Mouse (Mus musculus) heart, embryonic 13.5 days (tissue): ENCODE measurements around the gene Brap. TPM values are rescaled to one million over a fixed set of nuclear protein-coding genes. Genes with fewer than 3 reads are reported as not detected.
"Not testable (repeated sequence)": the region's sequence is repeated elsewhere in the genome, so short reads cannot be mapped to it uniquely, and the experiment has no call there.

Experiments
- ATAC-seq: fragments of 200-750 bp; cut with Nextera tagmentation; 2 replicates; pipeline ENCODE4 v1.8.0; 2017; ENCODE audit warnings: moderate TSS enrichment; ENCODE audit not compliant: insufficient number of reproducible peaks, low FRiP score, low TSS enrichment; ENCODE audit errors: extremely low read depth
- H3K27ac ChIP-seq: fragments of 300-500 bp; sonication (generic); replicated peaks from 2 replicates; pipeline ENCODE4 v1.5.1; 2015; ENCODE audit warnings: moderate library complexity, mild to moderate bottlenecking, inconsistent platforms
- H3K27me3 ChIP-seq: fragments of 300-500 bp; sonication (generic); replicated peaks from 2 replicates; pipeline ENCODE4 v1.6.1; 2015; ENCODE audit warnings: mild to moderate bottlenecking, inconsistent platforms
- H3K36me3 ChIP-seq: fragments of 300-500 bp; sonication (generic); 2 replicates; pipeline ENCODE4 v1.6.1; 2015; ENCODE audit warnings: mild to moderate bottlenecking, inconsistent platforms
- H3K4me1 ChIP-seq: fragments of 300-500 bp; sonication (generic); 2 replicates; pipeline ENCODE4 v1.6.1; 2015; ENCODE audit warnings: inconsistent platforms
- H3K4me2 ChIP-seq: fragments of 300-500 bp; sonication (generic); 2 replicates; pipeline ENCODE4 v1.6.1; 2015; ENCODE audit warnings: inconsistent platforms, mild to moderate bottlenecking, moderate library complexity
- H3K4me3 ChIP-seq: fragments of 300-500 bp; sonication (generic); 2 replicates; pipeline ENCODE4 v1.5.1; 2015; ENCODE audit warnings: moderate library complexity, mild to moderate bottlenecking, inconsistent platforms
- H3K9ac ChIP-seq: fragments of 300-500 bp; sonication (generic); 2 replicates; pipeline ENCODE4 v1.6.1; 2015; ENCODE audit warnings: inconsistent platforms, mild to moderate bottlenecking, moderate library complexity
- H3K9me3 ChIP-seq: fragments of 300-500 bp; sonication (generic); 2 replicates; pipeline ENCODE4 v1.6.1; 2016; ENCODE audit warnings: inconsistent platforms
- WGBS: fragments of 180-500 bp; shearing (Covaris S2); methylation state at CpG from one replicate; pipeline ENCODE4 v1.1.7; 2015; ENCODE audit warnings: mixed read lengths; 5-methylcytosine and 5-hydroxymethylcytosine counted together
- polyA plus RNA-seq: library from polyadenylated mRNA; unstranded; fragments of >200 nt; fragmentation: Nextera tagmentation; extraction: Ambion mirVana; gene quantifications from 2 replicates; pipeline ENCODE4 v1.2.1, GENCODE M21; 2015

The Brap gene
- polyA plus RNA-seq, 1 experiment from 2014 or later, result 25.0 TPM

DNA sequence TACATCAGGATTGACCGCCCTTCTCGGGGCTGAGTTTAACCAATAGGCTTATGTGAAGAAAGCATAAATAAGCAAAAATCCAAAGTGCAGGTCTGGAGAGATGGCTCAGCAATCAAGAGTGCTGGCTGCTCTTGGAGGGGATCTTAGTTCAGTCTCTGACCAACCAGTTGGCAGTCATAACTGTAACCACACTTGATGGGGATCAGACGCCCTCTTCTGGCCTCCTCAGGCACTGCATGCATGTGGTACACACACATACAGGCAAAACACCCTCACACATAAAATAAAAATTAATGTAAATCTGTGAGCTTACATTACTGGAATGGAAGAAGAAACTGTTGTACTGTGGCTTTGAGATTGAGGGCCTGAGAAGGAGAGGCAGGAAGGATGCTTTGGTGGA, 10.0 kb downstream of the Brap start:
- no peak for ATAC-seq
- Histone ChIP-seq H3K9me3 (0 out of 2 replicates have a peak, but pooled peaks cover 3% of the 10 kb centered on the region), H3K4me2 (no peak overlapping the region), H3K4me3 (no peak overlapping the region), H3K9ac (no peak overlapping the region), H3K27ac (no peak overlapping the region), H3K4me1 (no peaks in the 10 kb centered on the region), H3K36me3 (peaks cover 91% of the 10 kb centered on the region), H3K27me3 (no peaks in the 10 kb centered on the region)
- WGBS, result 76% methylated on average over 3 of the region's 3 CpGs

DNA sequence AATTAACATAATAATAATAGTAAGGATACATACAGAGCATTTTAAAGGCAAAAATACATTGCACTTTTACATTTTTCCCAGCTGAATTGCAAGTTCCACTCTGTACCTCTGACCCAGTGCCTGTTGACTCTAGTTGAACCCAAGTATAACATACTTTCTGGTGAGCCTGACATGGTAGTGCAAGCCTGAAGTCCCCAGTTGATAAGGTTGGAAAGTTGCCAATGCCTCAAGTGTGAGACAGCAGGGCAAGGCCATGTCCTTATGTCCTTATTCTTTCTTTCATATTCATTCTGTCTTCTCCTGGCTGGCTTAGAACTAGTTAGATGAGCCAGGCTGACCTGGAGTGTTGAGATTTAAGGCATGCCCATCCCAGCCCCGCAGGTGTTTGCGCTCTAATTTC, 21.9 kb downstream of the Brap start:
- Histone ChIP-seq H3K9ac (no peak overlapping the region), H3K4me2 (no peak overlapping the region), H3K9me3 (no peaks in the 10 kb centered on the region), H3K36me3 (peaks cover 99% of the 10 kb centered on the region), H3K4me1 (peaks cover 35% of the 10 kb centered on the region), H3K27ac (no peak overlapping the region; the same call in 1 of the 2 replicates), H3K27me3 (no peaks in the 10 kb centered on the region), H3K4me3 (no peak overlapping the region)
- 89% methylated on average over 2 of the region's 2 CpGs for WGBS
- no peak for ATAC-seq

DNA sequence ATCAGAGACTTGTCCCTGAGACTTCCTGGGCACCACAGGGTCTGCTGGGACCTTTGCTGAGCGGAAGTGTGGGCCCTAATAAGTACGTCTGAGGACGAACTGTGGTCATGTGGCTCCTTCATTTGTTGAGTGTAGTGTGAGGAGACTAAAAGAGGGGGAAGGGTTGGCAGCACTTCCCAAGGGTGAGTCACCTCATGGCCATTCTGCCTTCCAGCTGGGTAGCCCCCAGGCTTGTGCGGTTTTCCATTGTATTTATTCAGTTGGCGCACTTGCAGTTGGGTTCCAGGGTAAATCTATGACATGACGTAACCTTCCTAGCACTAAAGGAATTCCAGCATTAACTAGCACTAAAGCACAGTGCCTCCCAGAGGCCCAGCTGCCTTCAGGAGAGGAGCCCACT, 25.1 kb downstream of the Brap start:
- H3K36me3 ChIP-seq, result peaks cover 76% of the 10 kb centered on the region
- no peaks in the 10 kb centered on the region for H3K9me3 ChIP-seq
- no peak for ATAC-seq
- H3K27ac ChIP-seq, result peak overlapping the region; percentile 72
- no peaks in the 10 kb centered on the region for H3K27me3 ChIP-seq
- 0 out of 2 replicates have a peak overlapping the region, but pooled peaks have one; percentile 64 for H3K9ac ChIP-seq
- 70% methylated on average over 6 of the region's 6 CpGs for WGBS
- no peak overlapping the region for H3K4me3 ChIP-seq
- no peak overlapping the region for H3K4me2 ChIP-seq
- H3K4me1 ChIP-seq, result peaks cover 37% of the 10 kb centered on the region

DNA sequence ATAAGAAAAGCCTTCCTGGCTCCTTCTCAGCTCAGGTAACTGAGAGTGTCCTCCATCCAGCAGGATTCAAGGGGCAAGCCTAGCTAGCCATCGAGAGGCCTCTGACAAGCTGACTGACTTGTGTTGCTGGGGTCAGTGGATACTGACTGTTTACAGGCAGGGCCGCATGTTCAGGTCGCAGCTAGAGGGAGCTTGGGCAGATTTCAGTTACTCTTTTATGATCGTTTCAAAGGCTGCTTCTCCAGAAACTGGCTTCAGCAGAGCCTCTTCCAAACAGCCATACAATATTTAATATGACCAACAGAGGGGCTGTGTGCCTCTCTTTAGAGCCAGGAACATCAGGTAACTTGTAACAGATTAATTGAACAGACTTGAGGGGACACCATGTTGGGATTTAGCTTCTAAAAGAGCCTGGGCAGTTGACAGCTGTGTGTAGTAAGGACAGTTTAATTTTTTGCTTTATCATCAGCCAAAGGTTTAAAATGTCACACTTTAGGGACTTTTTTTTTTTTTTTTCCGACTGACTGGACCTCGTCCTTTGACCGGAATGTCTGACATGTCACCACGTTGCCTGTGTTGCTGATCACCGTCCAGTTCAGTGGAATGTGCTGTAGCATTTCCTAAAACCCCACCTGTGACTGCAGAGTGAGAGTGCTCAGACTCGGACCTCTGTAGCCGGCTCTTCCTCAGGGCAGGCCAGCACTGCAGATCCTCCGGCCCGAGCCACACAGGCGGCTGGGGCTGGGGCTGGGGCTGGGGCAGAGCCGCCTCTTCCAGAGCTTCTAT, 25.9 kb downstream of the Brap start:
- no peak for ATAC-seq
- H3K36me3 ChIP-seq, result peaks cover 68% of the 10 kb centered on the region
- H3K4me3 ChIP-seq, result no peak overlapping the region
- H3K4me2 ChIP-seq, result peak overlapping the region; percentile 37
- H3K27me3 ChIP-seq, result no peaks in the 10 kb centered on the region
- H3K9me3 ChIP-seq, result no peaks in the 10 kb centered on the region
- peaks cover 40% of the 10 kb centered on the region for H3K4me1 ChIP-seq
- H3K9ac ChIP-seq, result peak overlapping the region; percentile 64
- WGBS, result 38% methylated on average over 15 of the region's 15 CpGs
- peak overlapping the region; percentile 72 for H3K27ac ChIP-seq

DNA sequence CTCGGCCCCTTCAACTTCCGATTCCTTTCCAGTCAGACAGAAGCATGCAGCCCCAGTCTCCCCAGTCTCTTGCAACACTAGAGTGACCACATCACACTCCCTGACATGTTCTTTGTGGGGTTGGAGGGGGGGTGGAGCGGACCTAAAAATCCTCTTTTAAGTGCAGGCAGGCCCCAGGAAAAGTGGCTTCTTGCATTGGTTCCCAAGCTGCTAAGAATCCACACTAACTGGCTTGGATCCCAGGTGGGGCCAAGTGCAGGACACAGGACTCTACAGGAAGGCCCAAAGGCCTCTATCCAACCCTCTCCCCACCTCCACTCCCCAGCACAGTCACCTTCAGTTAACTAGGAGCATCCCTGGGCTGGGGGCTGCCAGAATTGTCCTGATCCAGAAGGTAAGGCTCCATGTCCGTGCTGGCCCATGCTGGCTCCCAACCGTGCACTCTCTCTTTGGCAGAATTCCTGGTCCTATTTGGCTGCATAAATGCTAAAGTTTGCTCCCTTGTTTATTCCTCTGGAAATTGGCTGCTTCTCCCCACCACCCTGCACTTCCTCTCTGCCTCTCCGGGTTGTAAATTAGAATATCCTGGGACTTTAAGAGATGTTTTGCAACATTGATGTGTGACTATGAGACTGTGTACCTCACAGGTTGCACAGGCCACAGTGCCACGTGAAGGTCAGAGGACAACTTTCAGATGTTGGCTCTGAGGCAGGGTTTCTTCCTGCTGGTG, 30.3 kb downstream of the Brap start:
- H3K27ac ChIP-seq, result no peak overlapping the region
- no peak overlapping the region for H3K4me2 ChIP-seq
- no peak overlapping the region for H3K4me3 ChIP-seq
- no peaks in the 10 kb centered on the region for H3K9me3 ChIP-seq
- peaks cover 20% of the 10 kb centered on the region for H3K4me1 ChIP-seq
- 70% methylated on average over 7 of the region's 7 CpGs for WGBS
- H3K9ac ChIP-seq, result no peak overlapping the region
- no peaks in the 10 kb centered on the region for H3K27me3 ChIP-seq
- peaks cover 25% of the 10 kb centered on the region for H3K36me3 ChIP-seq
- no peak for ATAC-seq

DNA sequence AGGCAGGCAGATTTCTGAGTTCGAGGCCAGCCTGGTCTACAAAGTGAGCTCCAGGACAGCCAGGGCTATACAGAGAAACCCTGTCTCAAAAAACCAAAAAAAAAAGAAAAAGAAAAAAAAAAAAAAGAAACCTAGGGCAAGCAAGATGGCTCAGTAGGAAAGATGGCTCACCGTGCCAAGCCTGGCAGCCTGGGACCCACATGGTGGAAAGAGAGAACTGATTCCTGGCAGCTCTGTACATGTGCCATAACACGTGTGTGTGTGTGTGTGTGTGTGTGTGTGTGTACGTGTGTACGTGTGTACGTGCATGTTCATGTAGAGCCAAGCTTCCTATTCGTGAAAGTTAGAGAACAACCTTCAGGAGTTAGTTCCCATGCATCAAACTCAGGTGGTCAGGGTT, 31.1 kb downstream of the Brap start:
- not testable (repeated sequence) for H3K9me3 ChIP-seq, H3K4me3 ChIP-seq, ATAC-seq, H3K27me3 ChIP-seq, H3K27ac ChIP-seq, H3K9ac ChIP-seq, H3K4me2 ChIP-seq
- WGBS, result 84% methylated on average over 7 of the region's 7 CpGs
- H3K4me1 ChIP-seq, result peaks cover 12% of the 10 kb centered on the region
- H3K36me3 ChIP-seq, result peaks cover 17% of the 10 kb centered on the region

DNA sequence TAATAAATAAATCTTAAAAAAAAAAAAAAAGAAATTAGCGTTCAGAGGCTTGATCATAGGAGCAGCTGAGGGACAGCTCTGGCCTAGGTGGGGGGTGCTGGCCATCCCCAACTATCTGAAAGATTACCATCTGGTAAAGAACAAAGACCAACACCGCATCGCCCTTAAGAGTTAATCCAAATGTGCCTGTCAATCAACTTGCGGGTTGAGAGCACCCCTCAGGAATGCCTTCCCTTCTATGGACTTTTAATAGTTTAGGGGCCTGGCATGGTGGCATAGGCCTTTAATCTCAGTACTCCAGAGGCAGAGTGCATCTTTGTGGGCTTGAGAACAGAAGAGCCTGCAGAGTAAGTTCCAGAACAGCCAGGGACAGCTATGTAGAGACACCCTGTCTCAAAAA, 32.5 kb downstream of the Brap start:
- WGBS, result 71% methylated on average over 4 of the region's 4 CpGs
- H3K36me3 ChIP-seq, result 0 out of 2 replicates have a peak, but pooled peaks cover 3% of the 10 kb centered on the region
- H3K4me1 ChIP-seq, result peaks cover 5% of the 10 kb centered on the region; the same call in 1 of the 2 replicates
- no peak for ATAC-seq
- H3K27ac ChIP-seq, result no peak overlapping the region
- no peak overlapping the region for H3K4me2 ChIP-seq
- no peak overlapping the region for H3K9ac ChIP-seq
- no peaks in the 10 kb centered on the region for H3K27me3 ChIP-seq
- H3K9me3 ChIP-seq, result no peaks in the 10 kb centered on the region
- no peak overlapping the region for H3K4me3 ChIP-seq

DNA sequence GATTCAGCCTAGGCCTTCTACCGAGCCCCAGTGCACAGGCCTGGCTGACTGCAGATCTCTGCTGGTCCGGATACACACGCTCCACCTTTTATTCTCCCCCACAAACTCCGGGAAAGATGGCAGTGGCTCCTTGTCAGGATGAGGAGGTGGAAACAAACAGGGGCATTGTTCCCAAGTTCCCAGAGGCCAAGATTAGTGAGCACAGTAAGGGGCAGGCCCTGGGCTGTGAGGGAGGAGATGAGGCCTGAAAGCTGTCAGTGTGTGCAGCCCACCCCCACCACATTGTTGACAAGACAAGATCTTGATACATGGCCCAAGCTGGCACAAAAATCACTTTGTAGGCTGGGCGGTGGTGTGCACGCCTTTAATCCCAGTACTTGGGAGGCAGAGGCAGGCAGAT, 36.4 kb downstream of the Brap start:
- no peaks in the 10 kb centered on the region for H3K9me3 ChIP-seq
- no peak overlapping the region for H3K4me2 ChIP-seq
- no peak overlapping the region for H3K4me3 ChIP-seq
- no peaks in the 10 kb centered on the region for H3K36me3 ChIP-seq
- peaks cover 19% of the 10 kb centered on the region for H3K4me1 ChIP-seq
- WGBS, result 67% methylated on average over 6 of the region's 6 CpGs
- no peak overlapping the region for H3K27ac ChIP-seq
- no peaks in the 10 kb centered on the region for H3K27me3 ChIP-seq
- H3K9ac ChIP-seq, result no peak overlapping the region
- ATAC-seq, result no peak

DNA sequence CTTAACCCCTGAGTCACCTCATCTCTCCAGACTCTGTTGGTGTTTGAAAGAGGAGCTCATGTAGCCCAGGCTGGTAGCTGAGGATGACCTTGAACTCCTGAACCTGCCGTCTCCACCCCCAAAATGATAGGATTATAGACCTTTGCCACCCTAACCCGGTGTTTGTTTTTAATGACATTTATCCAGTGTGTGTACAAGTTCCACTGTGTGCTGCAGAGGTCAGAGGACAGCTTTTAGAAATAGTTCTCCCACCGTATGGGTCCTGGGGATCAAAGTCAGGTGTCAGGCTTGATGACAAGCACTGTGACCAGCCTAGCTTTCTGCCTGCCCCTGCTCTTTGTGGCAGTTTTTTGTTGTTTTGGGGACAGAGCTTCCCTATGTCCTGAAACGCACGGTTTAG, 39.5 kb downstream of the Brap start:
- no peak for ATAC-seq
- Histone ChIP-seq H3K9ac (peak overlapping the region; percentile 80; the same call in 1 of the 2 replicates), H3K36me3 (no peaks in the 10 kb centered on the region), H3K9me3 (no peaks in the 10 kb centered on the region), H3K4me1 (peaks cover 26% of the 10 kb centered on the region), H3K27ac (peak overlapping the region; percentile 73), H3K4me3 (no peak overlapping the region), H3K27me3 (no peaks in the 10 kb centered on the region), H3K4me2 (peak overlapping the region; percentile 64)
- 50% methylated on average over 5 of the region's 5 CpGs for WGBS

DNA sequence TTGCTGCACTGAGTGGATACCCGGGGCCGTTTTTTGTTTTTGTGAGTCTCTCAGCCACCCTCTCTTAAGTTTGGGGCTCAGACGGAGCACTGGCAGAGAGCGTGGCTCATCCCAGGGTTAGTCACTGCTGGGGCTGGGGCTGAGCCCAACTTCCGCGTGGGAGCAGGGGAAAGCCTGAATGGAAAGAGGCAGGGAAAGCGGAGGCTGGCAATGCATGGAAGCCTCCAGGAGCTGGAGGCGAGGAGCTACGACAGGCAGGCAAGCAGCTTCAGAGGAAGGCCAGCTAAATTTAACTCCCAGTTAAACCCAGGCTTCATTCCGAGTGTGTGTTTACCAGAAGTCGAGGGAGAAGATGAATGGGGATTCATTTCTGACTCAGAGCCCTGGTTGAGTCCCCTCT, 40.1 kb downstream of the Brap start:
- no peak for ATAC-seq
- H3K9me3 ChIP-seq, result no peaks in the 10 kb centered on the region
- peak overlapping the region; percentile 34 for H3K4me3 ChIP-seq
- H3K4me2 ChIP-seq, result peak overlapping the region; percentile 64
- H3K27ac ChIP-seq, result peak overlapping the region; percentile 73
- H3K27me3 ChIP-seq, result no peaks in the 10 kb centered on the region
- H3K9ac ChIP-seq, result peak overlapping the region; percentile 80
- peaks cover 29% of the 10 kb centered on the region for H3K4me1 ChIP-seq
- 11% methylated on average over 11 of the region's 11 CpGs for WGBS
- no peaks in the 10 kb centered on the region for H3K36me3 ChIP-seq

DNA sequence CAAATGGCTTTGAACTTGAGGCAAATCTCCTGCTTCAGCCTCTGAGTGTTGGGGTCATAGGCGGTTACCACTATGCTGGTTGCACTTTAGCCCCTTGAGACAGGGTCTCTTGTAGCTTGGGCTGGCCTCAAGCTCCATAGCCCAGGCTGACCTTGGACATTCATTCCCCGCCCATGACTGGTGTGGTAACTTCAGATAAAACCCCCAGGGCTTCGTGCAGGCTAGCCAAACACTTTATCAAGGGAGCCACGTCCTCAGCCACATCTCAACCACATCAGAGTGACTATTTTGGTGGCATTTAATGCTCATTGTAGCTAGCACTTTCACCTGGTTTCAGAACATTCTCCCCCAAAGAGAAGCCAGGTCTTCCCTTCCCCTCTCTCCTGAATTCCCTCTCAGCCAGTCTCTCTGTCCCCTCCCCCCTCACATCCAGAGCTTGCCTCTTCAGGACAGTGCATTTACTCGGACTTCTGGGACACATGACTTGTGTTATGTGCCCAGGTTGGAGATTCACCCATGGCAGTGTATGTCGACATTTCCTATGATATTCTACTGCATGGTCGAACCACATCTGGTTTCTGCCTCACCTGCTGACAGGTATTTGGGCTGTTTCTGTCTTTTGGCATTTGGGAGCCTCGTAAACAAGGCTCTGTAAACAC, 40.9 kb downstream of the Brap start:
- Histone ChIP-seq H3K9ac (peak overlapping the region; percentile 40), H3K27ac (0 out of 2 replicates have a peak overlapping the region, but pooled peaks have one; percentile 12), H3K4me3 (no peak overlapping the region), H3K27me3 (no peaks in the 10 kb centered on the region), H3K4me1 (peaks cover 29% of the 10 kb centered on the region), H3K4me2 (peak overlapping the region; percentile 64; the same call in 1 of the 2 replicates), H3K36me3 (no peaks in the 10 kb centered on the region), H3K9me3 (no peaks in the 10 kb centered on the region)
- WGBS, result 38% methylated on average over 8 of the region's 8 CpGs
- ATAC-seq, result no peak
